Mouse (Mus musculus): ENCODE measurements around the gene 1110017D15Rik. TPM values are rescaled to one million over a fixed set of nuclear protein-coding genes. Genes with fewer than 3 reads are reported as not detected.

The 1110017D15Rik gene
- 19.5 and 24.2 TPM in 2 replicates for polyA plus RNA-seq (2014; fragmentation: Nextera tagmentation; extraction: Ambion mirVana)

DNA sequence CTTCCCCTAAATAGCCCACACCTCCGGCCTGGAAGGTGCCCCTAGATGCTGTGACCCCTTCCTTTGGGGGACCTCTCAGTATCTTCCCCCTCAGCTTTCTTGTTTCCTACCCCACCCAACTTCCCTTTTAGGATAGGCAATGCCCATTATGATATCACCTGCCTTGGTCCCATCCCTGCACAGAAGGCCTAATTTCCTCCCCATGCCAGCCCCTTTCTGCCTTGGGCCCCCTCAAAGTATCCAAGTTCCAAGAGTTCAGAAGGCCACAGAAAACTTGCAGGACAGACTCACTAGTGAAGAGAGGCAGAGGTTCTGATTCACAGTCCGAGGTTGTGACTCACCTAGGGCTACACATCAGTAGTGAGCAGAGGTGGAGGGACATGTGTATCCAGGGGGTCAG, at the start of gene 1110017D15Rik:
Gene 1110017D15Rik, minus strand, starts transcription at position 101 of the 400 bp plus-strand sequence.
- WGBS, result 88% methylated on average over 2 of the region's 2 CpGs
- H3K9ac ChIP-seq, result no peak within 1 kb of the TSS
- no peak for DNase-seq (ENCODE audit: low spot score)

DNA sequence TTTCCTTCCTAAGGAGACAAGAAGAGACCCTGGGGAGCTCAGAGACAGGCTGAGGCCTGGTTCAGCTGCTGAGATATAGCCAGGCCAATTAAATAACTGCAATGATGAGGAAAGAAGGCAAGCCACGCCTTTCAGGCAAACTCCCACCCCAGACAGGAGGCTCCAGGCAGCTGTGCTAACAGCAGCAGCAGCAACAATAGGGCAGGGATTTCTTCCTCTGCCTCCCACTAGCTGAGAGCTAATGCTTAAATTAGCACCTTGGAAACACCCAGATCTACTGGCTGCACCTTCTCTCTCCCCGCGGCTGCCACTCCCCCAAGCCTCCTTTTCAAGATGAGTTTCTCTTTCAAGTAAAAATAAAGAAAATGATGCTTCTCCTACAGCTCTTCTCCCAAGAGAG, 49.0 kb upstream of the 1110017D15Rik start:
- Histone ChIP-seq H3K9ac (no peak overlapping the region), H3K36me3 (replicated peaks; ENCODE audit: control insufficient read depth, insufficient read depth) (0 out of 2 replicates have a peak, but pooled peaks cover 3% of the 10 kb centered on the region), H3K4me2 (replicated peaks) (peak overlapping the region; percentile 18; the same call in 1 of the 2 replicates), H3K4me3 (replicated peaks; ENCODE audit: low read length) (no peak overlapping the region), H3K9me3 (ENCODE audit: control insufficient read depth, low read length) (no peaks in the 10 kb centered on the region), H3K27ac (no peak overlapping the region), H3K4me1 (replicated peaks; ENCODE audit: control insufficient read depth, insufficient read depth, low read length) (peaks cover 28% of the 10 kb centered on the region), H3K27me3 (ENCODE audit: control insufficient read depth, insufficient read depth, low read length) (no peaks in the 10 kb centered on the region)
- ATAC-seq (ENCODE audit: low FRiP score) (no peak), DNase-seq (ENCODE audit: low spot score) (no peak)
- 20% methylated on average over 3 of the region's 3 CpGs for WGBS

More for the DNA sequence above, at the start of gene 1110017D15Rik:
- H3K4me3 ChIP-seq (replicated peaks; ENCODE audit: low read length), result no peak within 1 kb of the TSS
- 0 out of 2 replicates have a peak, but pooled peaks cover 11% of the 10 kb centered on the region for H3K4me1 ChIP-seq (replicated peaks; ENCODE audit: control insufficient read depth, insufficient read depth, low read length)
- no peaks in the 10 kb centered on the region for H3K27me3 ChIP-seq (ENCODE audit: control insufficient read depth, insufficient read depth, low read length)
- ATAC-seq (ENCODE audit: low FRiP score), result no peak
- no peak within 1 kb of the TSS for H3K27ac ChIP-seq
- H3K9me3 ChIP-seq (ENCODE audit: control insufficient read depth, low read length), result no peaks in the 10 kb centered on the region
- no peak within 1 kb of the TSS for H3K4me2 ChIP-seq (replicated peaks)
- peaks cover 16% of the 10 kb centered on the region for H3K36me3 ChIP-seq (replicated peaks; ENCODE audit: control insufficient read depth, insufficient read depth)

DNA sequence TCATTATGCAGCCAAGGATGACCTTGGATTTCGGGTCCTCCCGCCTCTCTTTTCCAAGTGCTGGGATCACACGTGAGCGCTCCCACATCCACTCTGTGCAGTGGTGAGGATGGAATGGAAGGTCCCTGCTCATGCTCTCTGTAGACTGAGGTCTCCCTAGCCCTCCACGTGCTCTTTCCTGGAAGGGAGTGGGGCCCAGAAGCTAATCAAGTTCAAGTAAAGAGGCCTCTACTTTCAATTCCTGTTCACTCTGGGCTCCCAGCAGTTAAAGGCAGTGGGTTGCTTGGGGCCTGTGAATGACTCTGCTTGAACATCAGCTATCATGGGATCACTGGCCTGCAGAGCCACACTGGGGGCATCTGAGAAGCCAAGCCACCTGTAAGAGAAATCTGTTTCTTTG, 46.2 kb upstream of the 1110017D15Rik start:
- H3K27me3 ChIP-seq (ENCODE audit: control insufficient read depth, insufficient read depth, low read length), result no peaks in the 10 kb centered on the region
- H3K9me3 ChIP-seq (ENCODE audit: control insufficient read depth, low read length), result no peaks in the 10 kb centered on the region
- no peak overlapping the region for H3K4me3 ChIP-seq (replicated peaks; ENCODE audit: low read length)
- H3K36me3 ChIP-seq (replicated peaks; ENCODE audit: control insufficient read depth, insufficient read depth), result 0 out of 2 replicates have a peak, but pooled peaks cover 7% of the 10 kb centered on the region
- H3K9ac ChIP-seq, result no peak overlapping the region
- peaks cover 28% of the 10 kb centered on the region for H3K4me1 ChIP-seq (replicated peaks; ENCODE audit: control insufficient read depth, insufficient read depth, low read length)
- no peak overlapping the region for H3K27ac ChIP-seq
- 95% methylated on average over 5 of the region's 5 CpGs for WGBS
- no peak overlapping the region for H3K4me2 ChIP-seq (replicated peaks)
- ATAC-seq (ENCODE audit: low FRiP score) (no peak), DNase-seq (ENCODE audit: low spot score) (no peak)

DNA sequence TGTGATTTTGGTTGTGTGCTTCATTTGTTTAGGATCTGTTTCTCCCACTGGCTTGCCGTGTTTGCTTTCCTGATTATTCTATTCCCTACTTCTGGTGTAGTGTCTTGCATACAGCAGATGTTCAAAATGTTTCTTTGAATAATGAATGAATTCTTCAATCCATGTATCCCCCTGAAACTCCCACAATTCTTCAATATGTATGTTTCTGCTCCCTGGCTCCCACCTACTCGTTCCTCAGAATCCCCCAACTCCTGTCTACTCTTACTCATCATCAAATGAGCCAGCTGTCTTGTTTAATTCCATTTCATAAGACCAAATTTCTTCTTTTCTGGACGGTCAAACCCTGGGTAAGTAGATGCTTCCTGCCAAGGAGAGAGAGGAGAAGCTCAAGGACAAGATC, 40.0 kb upstream of the 1110017D15Rik start:
- H3K27ac ChIP-seq, result no peak overlapping the region
- H3K27me3 ChIP-seq (ENCODE audit: control insufficient read depth, insufficient read depth, low read length), result no peaks in the 10 kb centered on the region
- peaks cover 25% of the 10 kb centered on the region for H3K4me1 ChIP-seq (replicated peaks; ENCODE audit: control insufficient read depth, insufficient read depth, low read length)
- no peak overlapping the region for H3K4me2 ChIP-seq (replicated peaks)
- 64% methylated on average over 3 of the region's 3 CpGs for WGBS
- H3K36me3 ChIP-seq (replicated peaks; ENCODE audit: control insufficient read depth, insufficient read depth), result 0 out of 2 replicates have a peak, but pooled peaks cover 3% of the 10 kb centered on the region
- no peak overlapping the region for H3K9ac ChIP-seq
- no peaks in the 10 kb centered on the region for H3K9me3 ChIP-seq (ENCODE audit: control insufficient read depth, low read length)
- no peak overlapping the region for H3K4me3 ChIP-seq (replicated peaks; ENCODE audit: low read length)
- DNase-seq (ENCODE audit: low spot score) (no peak), ATAC-seq (ENCODE audit: low FRiP score) (no peak)

DNA sequence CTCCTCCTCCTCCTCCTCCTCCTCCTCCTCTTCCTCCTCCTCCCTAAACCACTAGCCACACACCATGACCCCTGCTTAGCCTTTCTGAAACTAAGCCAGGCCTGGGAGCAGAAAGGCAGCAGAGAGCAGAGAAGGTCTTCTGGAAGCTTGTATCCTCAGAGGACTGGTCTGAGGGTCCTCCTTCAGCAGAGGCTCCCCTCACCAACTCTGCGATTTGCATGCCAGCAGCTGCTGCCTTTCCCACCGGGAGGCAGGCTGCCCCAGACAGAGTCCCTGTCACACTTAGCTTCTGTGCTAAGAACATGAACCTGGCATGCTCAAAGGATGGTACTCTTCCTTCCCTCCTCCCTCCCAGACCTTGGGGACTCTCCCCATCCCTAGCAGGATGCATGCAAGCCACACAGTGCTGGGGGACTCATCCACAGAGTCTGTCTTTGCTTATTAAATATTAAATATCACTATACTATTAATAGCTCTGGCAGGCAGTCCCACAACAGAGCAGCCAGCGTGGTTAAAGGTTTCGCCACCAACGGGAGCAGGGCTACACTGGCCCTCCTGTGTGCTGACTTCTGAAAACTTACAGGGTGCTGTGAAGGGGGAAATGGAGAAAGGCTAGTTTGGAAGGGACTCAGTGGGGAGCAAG, 39.3 kb upstream of the 1110017D15Rik start:
- DNase-seq (ENCODE audit: low spot score) (no peak), ATAC-seq (ENCODE audit: low FRiP score) (peak; percentile 26; the same call in 1 of the 2 replicates)
- Histone ChIP-seq H3K9ac (no peak overlapping the region), H3K4me2 (replicated peaks) (0 out of 2 replicates have a peak overlapping the region, but pooled peaks have one; percentile 22), H3K4me3 (replicated peaks; ENCODE audit: low read length) (no peak overlapping the region), H3K36me3 (replicated peaks; ENCODE audit: control insufficient read depth, insufficient read depth) (0 out of 2 replicates have a peak, but pooled peaks cover 3% of the 10 kb centered on the region), H3K4me1 (replicated peaks; ENCODE audit: control insufficient read depth, insufficient read depth, low read length) (peaks cover 25% of the 10 kb centered on the region), H3K27me3 (ENCODE audit: control insufficient read depth, insufficient read depth, low read length) (no peaks in the 10 kb centered on the region), H3K27ac (no peak overlapping the region), H3K9me3 (ENCODE audit: control insufficient read depth, low read length) (no peaks in the 10 kb centered on the region)
- 33% methylated on average over 5 of the region's 5 CpGs for WGBS

DNA sequence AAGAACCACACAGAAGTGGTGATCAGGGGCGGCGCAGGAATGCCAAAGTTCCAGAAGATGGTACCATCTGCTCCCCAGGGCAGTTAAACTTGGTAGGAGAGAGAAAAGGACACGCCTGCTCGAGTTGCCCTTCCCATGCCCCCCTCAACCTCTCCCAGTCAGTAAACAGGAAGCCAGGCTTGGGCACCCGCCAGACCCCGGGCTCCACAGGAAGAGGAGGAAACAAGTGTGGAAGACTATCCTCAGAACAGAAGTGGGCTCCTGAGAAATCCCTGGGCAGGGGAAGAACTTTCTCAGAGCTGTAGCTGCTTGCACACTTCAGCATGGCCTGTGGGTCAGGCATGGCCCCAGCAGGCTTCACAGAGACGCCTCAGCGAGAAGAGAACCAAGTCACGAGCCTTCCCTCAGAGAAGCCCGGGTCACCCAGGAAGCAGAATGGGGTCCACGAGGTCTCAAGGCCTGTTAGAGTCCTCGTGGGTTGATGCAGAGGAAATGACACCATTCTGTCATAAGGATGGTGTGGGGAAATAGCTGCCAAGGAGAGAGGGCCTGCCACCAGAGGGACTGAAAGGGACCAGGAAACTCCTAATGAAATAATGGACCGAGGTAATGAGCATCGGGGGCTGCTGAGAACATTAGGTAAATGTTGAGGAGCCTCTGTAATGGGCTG, 38.0 kb upstream of the 1110017D15Rik start:
- H3K27me3 ChIP-seq (ENCODE audit: control insufficient read depth, insufficient read depth, low read length), result no peaks in the 10 kb centered on the region
- no peak for ATAC-seq (ENCODE audit: low FRiP score)
- no peaks in the 10 kb centered on the region for H3K9me3 ChIP-seq (ENCODE audit: control insufficient read depth, low read length)
- no peak overlapping the region for H3K4me2 ChIP-seq (replicated peaks)
- DNase-seq (ENCODE audit: low spot score), result no peak
- H3K4me1 ChIP-seq (replicated peaks; ENCODE audit: control insufficient read depth, insufficient read depth, low read length), result peaks cover 25% of the 10 kb centered on the region
- WGBS, result 66% methylated on average over 14 of the region's 14 CpGs
- H3K4me3 ChIP-seq (replicated peaks; ENCODE audit: low read length), result no peak overlapping the region
- H3K27ac ChIP-seq, result 0 out of 2 replicates have a peak overlapping the region, but pooled peaks have one; percentile 32
- no peak overlapping the region for H3K9ac ChIP-seq
- 0 out of 2 replicates have a peak, but pooled peaks cover 2% of the 10 kb centered on the region for H3K36me3 ChIP-seq (replicated peaks; ENCODE audit: control insufficient read depth, insufficient read depth)

DNA sequence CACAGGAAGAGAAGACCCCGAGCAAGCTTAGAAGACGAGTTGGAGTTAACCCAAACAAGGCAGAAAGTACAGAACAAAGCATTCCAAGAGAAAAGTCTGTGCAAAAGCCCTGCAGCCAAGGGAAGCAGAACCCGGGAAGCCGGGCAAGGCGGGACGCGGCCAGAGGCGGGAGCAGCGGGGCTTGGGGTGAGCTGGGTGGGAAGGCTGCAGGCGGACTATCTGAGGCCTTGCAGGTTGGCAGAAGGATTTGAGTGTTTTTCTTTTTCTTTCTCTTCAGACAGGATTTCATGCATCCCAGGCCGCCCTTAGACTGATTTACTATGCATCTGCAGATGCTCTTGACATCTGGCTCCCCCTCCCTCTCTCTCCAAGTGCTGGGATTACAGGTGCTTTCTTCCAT, 36.0 kb upstream of the 1110017D15Rik start:
- H3K36me3 ChIP-seq (replicated peaks; ENCODE audit: control insufficient read depth, insufficient read depth), result no peaks in the 10 kb centered on the region
- 69% methylated on average over 11 of the region's 11 CpGs for WGBS
- H3K4me1 ChIP-seq (replicated peaks; ENCODE audit: control insufficient read depth, insufficient read depth, low read length), result peaks cover 25% of the 10 kb centered on the region
- H3K4me3 ChIP-seq (replicated peaks; ENCODE audit: low read length), result no peak overlapping the region
- no peak overlapping the region for H3K9ac ChIP-seq
- H3K4me2 ChIP-seq (replicated peaks), result no peak overlapping the region
- no peaks in the 10 kb centered on the region for H3K9me3 ChIP-seq (ENCODE audit: control insufficient read depth, low read length)
- H3K27me3 ChIP-seq (ENCODE audit: control insufficient read depth, insufficient read depth, low read length), result no peaks in the 10 kb centered on the region
- ATAC-seq (ENCODE audit: low FRiP score), result no peak
- no peak overlapping the region for H3K27ac ChIP-seq
- no peak for DNase-seq (ENCODE audit: low spot score)

DNA sequence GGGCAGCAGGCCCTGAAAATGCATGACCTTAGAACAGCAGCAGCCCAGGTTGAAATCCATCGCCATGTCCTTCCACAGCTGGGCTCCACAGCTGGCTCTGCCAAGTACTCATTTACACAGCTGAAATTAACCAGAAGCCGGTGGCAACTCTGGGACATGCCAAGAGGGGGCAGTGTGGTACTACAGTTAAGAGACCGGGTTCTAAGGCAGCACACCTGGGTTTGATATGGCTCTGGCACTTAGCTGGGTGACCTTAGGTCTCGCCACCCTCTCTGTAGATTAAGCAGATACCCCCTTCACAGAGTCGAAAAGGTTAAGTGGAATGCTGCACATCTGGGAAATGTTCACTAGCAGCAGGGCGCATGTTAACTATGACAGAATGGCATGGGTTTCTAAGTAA, 35.4 kb upstream of the 1110017D15Rik start:
- Histone ChIP-seq H3K4me3 (replicated peaks; ENCODE audit: low read length) (no peak overlapping the region), H3K27ac (no peak overlapping the region), H3K9ac (no peak overlapping the region), H3K9me3 (ENCODE audit: control insufficient read depth, low read length) (no peaks in the 10 kb centered on the region), H3K36me3 (replicated peaks; ENCODE audit: control insufficient read depth, insufficient read depth) (no peaks in the 10 kb centered on the region), H3K27me3 (ENCODE audit: control insufficient read depth, insufficient read depth, low read length) (no peaks in the 10 kb centered on the region), H3K4me1 (replicated peaks; ENCODE audit: control insufficient read depth, insufficient read depth, low read length) (peaks cover 25% of the 10 kb centered on the region), H3K4me2 (replicated peaks) (no peak overlapping the region)
- DNase-seq (ENCODE audit: low spot score) (peak; percentile 78), ATAC-seq (ENCODE audit: low FRiP score) (peak; percentile 36; the same call in 1 of the 2 replicates)
- 39% methylated on average over 6 of the region's 6 CpGs for WGBS

DNA sequence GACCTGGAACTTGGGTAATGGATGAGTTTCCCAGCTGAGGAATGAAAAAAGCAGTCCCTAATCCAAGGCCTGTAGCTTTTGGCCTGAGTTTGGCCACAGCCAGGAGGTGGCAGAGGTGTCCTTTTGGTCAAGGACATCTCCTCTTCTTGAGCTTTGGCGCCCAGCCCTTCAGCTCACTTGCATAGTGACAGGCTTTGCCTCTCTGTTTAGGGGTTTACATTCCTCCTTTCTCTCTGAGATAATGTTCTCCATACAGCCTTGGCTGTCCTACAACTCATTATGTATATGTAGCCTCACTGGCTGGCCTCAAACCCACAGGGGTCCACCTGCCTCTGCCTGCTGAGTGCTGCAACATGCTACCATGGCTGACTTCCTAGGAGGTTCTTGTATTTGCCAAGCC, 30.0 kb upstream of the 1110017D15Rik start:
- Histone ChIP-seq H3K4me3 (replicated peaks; ENCODE audit: low read length) (no peak overlapping the region), H3K4me2 (replicated peaks) (no peak overlapping the region), H3K9ac (no peak overlapping the region), H3K9me3 (ENCODE audit: control insufficient read depth, low read length) (no peaks in the 10 kb centered on the region), H3K4me1 (replicated peaks; ENCODE audit: control insufficient read depth, insufficient read depth, low read length) (peaks cover 35% of the 10 kb centered on the region; the same call in 1 of the 2 replicates), H3K36me3 (replicated peaks; ENCODE audit: control insufficient read depth, insufficient read depth) (no peaks in the 10 kb centered on the region), H3K27ac (no peak overlapping the region), H3K27me3 (ENCODE audit: control insufficient read depth, insufficient read depth, low read length) (no peaks in the 10 kb centered on the region)
- WGBS, result 84% methylated on average over 1 of the region's 1 CpGs
- DNase-seq (ENCODE audit: low spot score), result no peak
- no peak for ATAC-seq (ENCODE audit: low FRiP score)

All from hindbrain, embryonic 14.5 days (tissue).